Mouse (Mus musculus): ENCODE data around the gene Celf1. TPM values are rescaled to one million over a fixed set of nuclear protein-coding genes. Genes with fewer than 3 reads are reported as not detected.
A peak's percentile ranks its signal among the peaks of the same experiment; 100 is the strongest.

The Celf1 gene
- total and polyA plus RNA-seq, 2 experiments from 2014 or later = 72.6 to 113 TPM

GRCm38 (mm10) chr2:91051917-91052316 is 111.7 kb downstream of the Celf1 start:
- H3K27ac ChIP-seq (ENCODE audit: low read depth) = no peak overlapping the region
- H3K4me1 ChIP-seq (ENCODE audit: control insufficient read depth, insufficient read depth) = peaks cover 7% of the 10 kb centered on the region
- peaks cover 21% of the 10 kb centered on the region for H3K36me3 ChIP-seq (replicated peaks; ENCODE audit: control insufficient read depth, insufficient read depth, low read length)
- DNase-seq (ENCODE audit: low spot score) (no peak), ATAC-seq (ENCODE audit: insufficient read depth, low read depth) (no peak)
- no peak overlapping the region for H3K9ac ChIP-seq (replicated peaks; ENCODE audit: low read depth, low read length)
- TF ChIP-seq EP300 (IDR thresholded peaks at IDR 0.05; ENCODE audit: low read depth) (no peak), CTCF (IDR thresholded peaks at IDR 0.05; ENCODE audit: low read depth) (no peak)
- H3K27me3 ChIP-seq (ENCODE audit: control insufficient read depth, insufficient read depth, low read length) = no peaks in the 10 kb centered on the region
- 62% methylated on average over 3 of the region's 3 CpGs for WGBS
- H3K9me3 ChIP-seq (replicated peaks; ENCODE audit: control insufficient read depth, low read length) = no peaks in the 10 kb centered on the region
- H3K4me3 ChIP-seq (ENCODE audit: low read depth, low read length) = no peak overlapping the region
- H3K4me2 ChIP-seq (ENCODE audit: low read depth, low read length) = no peak overlapping the region

GRCm38 (mm10) chr2:91052752-91053151 is 112.6 kb downstream of the Celf1 start:
- H3K9me3 ChIP-seq (replicated peaks; ENCODE audit: control insufficient read depth, low read length) = no peaks in the 10 kb centered on the region
- H3K4me2 ChIP-seq (ENCODE audit: low read depth, low read length) = no peak overlapping the region
- peaks cover 29% of the 10 kb centered on the region for H3K36me3 ChIP-seq (replicated peaks; ENCODE audit: control insufficient read depth, insufficient read depth, low read length)
- peaks cover 7% of the 10 kb centered on the region for H3K4me1 ChIP-seq (ENCODE audit: control insufficient read depth, insufficient read depth)
- no peak for TF ChIP-seq CTCF (IDR thresholded peaks at IDR 0.05; ENCODE audit: low read depth)
- TF ChIP-seq EP300 (IDR thresholded peaks at IDR 0.05; ENCODE audit: low read depth) = no peak
- H3K27me3 ChIP-seq (ENCODE audit: control insufficient read depth, insufficient read depth, low read length) = no peaks in the 10 kb centered on the region
- no peak overlapping the region for H3K27ac ChIP-seq (ENCODE audit: low read depth)
- no peak overlapping the region for H3K4me3 ChIP-seq (ENCODE audit: low read depth, low read length)
- ATAC-seq (ENCODE audit: insufficient read depth, low read depth) = no peak
- no peak overlapping the region for H3K9ac ChIP-seq (replicated peaks; ENCODE audit: low read depth, low read length)
- WGBS = 48% methylated on average over 2 of the region's 2 CpGs
- no peak for DNase-seq (ENCODE audit: low spot score)

- Histone ChIP-seq H3K4me1 (ENCODE audit: control insufficient read depth, insufficient read depth) (peaks cover 7% of the 10 kb centered on the region), H3K4me3 (ENCODE audit: low read depth, low read length) (peak overlapping the region; percentile 86), H3K9ac (replicated peaks; ENCODE audit: low read depth, low read length) (peak overlapping the region; percentile 80), H3K27ac (ENCODE audit: low read depth) (0 out of 2 replicates have a peak overlapping the region, but pooled peaks have one; percentile 85), H3K4me2 (ENCODE audit: low read depth, low read length) (peak overlapping the region; percentile 76), H3K27me3 (ENCODE audit: control insufficient read depth, insufficient read depth, low read length) (no peaks in the 10 kb centered on the region), H3K36me3 (replicated peaks; ENCODE audit: control insufficient read depth, insufficient read depth, low read length) (peaks cover 35% of the 10 kb centered on the region), H3K9me3 (replicated peaks; ENCODE audit: control insufficient read depth, low read length) (no peaks in the 10 kb centered on the region)
- ATAC-seq (ENCODE audit: insufficient read depth, low read depth) (no peak), DNase-seq (ENCODE audit: low spot score) (no peak)
- 0% methylated on average over 6 of the region's 6 CpGs for WGBS
- TF ChIP-seq CTCF (IDR thresholded peaks at IDR 0.05; ENCODE audit: low read depth) (no peak), EP300 (IDR thresholded peaks at IDR 0.05; ENCODE audit: low read depth) (no peak)
Observed at GRCm38 (mm10) chr2:91053181-91053933, 113.2 kb downstream of the Celf1 start.

DNA sequence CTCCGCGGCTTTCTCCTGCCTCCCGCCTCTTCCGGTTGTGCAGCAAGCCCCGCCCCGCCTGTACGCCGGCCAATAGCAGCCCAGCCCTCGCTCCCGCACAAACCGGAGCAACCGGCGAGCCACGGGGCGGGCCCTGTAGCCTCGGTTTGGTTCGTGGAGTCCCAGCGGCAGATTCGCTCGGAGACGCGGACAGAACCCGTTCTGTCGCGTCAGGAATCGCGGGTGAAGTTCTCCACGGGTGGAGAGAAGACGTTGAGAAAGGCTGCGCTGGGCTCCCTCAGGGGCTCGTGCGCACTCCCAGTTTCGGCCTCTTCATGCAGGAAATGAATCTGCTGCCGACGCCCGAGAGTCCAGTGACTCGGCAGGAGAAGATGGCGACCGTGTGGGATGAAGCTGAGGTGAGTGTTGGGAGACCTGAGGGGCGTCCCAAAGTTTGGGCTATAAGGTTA is 113.8 kb downstream of the Celf1 start, which contains the start of gene Psmc3:
TSS of gene Psmc3 (plus strand) at position 76 of the 449 bp plus-strand sequence.
- Histone ChIP-seq H3K9me3 (replicated peaks; ENCODE audit: control insufficient read depth, low read length) (no peaks in the 10 kb centered on the region), H3K4me1 (ENCODE audit: control insufficient read depth, insufficient read depth) (peaks cover 7% of the 10 kb centered on the region), H3K36me3 (replicated peaks; ENCODE audit: control insufficient read depth, insufficient read depth, low read length) (peaks cover 41% of the 10 kb centered on the region), H3K27me3 (ENCODE audit: control insufficient read depth, insufficient read depth, low read length) (no peaks in the 10 kb centered on the region), H3K27ac (ENCODE audit: low read depth) (peak within 1 kb of the TSS; percentile 85), H3K4me3 (ENCODE audit: low read depth, low read length) (peak within 1 kb of the TSS; percentile 86), H3K4me2 (ENCODE audit: low read depth, low read length) (peak within 1 kb of the TSS; percentile 76), H3K9ac (replicated peaks; ENCODE audit: low read depth, low read length) (peak within 1 kb of the TSS; percentile 80)
- WGBS = under 1% methylated on average over 40 of the region's 40 CpGs
- peak; percentile 99 for ATAC-seq (ENCODE audit: insufficient read depth, low read depth)
- TF ChIP-seq EP300 (IDR thresholded peaks at IDR 0.05; ENCODE audit: low read depth) = no peak
- no peak for TF ChIP-seq CTCF (IDR thresholded peaks at IDR 0.05; ENCODE audit: low read depth)
- peak; percentile 92 for DNase-seq (ENCODE audit: low spot score)

GRCm38 (mm10) chr2:91058435-91058834 is 118.3 kb downstream of the Celf1 start:
- no peaks in the 10 kb centered on the region for H3K27me3 ChIP-seq (ENCODE audit: control insufficient read depth, insufficient read depth, low read length)
- ATAC-seq (ENCODE audit: insufficient read depth, low read depth) (no peak), DNase-seq (ENCODE audit: low spot score) (no peak)
- WGBS = 90% methylated on average over 5 of the region's 5 CpGs
- H3K4me2 ChIP-seq (ENCODE audit: low read depth, low read length) = no peak overlapping the region
- TF ChIP-seq CTCF (IDR thresholded peaks at IDR 0.05; ENCODE audit: low read depth) (no peak), EP300 (IDR thresholded peaks at IDR 0.05; ENCODE audit: low read depth) (no peak)
- H3K9ac ChIP-seq (replicated peaks; ENCODE audit: low read depth, low read length) = no peak overlapping the region
- no peaks in the 10 kb centered on the region for H3K9me3 ChIP-seq (replicated peaks; ENCODE audit: control insufficient read depth, low read length)
- H3K4me3 ChIP-seq (ENCODE audit: low read depth, low read length) = no peak overlapping the region
- peaks cover 11% of the 10 kb centered on the region for H3K4me1 ChIP-seq (ENCODE audit: control insufficient read depth, insufficient read depth)
- no peak overlapping the region for H3K27ac ChIP-seq (ENCODE audit: low read depth)
- H3K36me3 ChIP-seq (replicated peaks; ENCODE audit: control insufficient read depth, insufficient read depth, low read length) = peaks cover 67% of the 10 kb centered on the region
